Mouse (Mus musculus) hindbrain, embryonic 13.5 days (tissue): ENCODE data around the gene Glt6d1. TPM values are rescaled to one million over a fixed set of nuclear protein-coding genes. Genes with fewer than 3 reads are reported as not detected.

Experiments
- ATAC-seq: fragments of 200-750 bp; cut with Nextera tagmentation; 2 replicates; pipeline ENCODE4 v1.8.0; 2017; ENCODE audit warnings: moderate TSS enrichment; ENCODE audit not compliant: low FRiP score
- H3K27ac ChIP-seq: fragments of 300-500 bp; sonication (generic); 2 replicates; pipeline ENCODE4 v1.5.1; 2015; ENCODE audit warnings: inconsistent platforms, mild to moderate bottlenecking, moderate library complexity
- H3K27me3 ChIP-seq: fragments of 300-500 bp; sonication (generic); 2 replicates; pipeline ENCODE4 v1.6.1; 2015; ENCODE audit warnings: mild to moderate bottlenecking, inconsistent platforms
- H3K36me3 ChIP-seq: fragments of 300-500 bp; sonication (generic); 2 replicates; pipeline ENCODE4 v1.6.1; 2015; ENCODE audit warnings: mild to moderate bottlenecking, inconsistent platforms
- H3K4me1 ChIP-seq: fragments of 300-500 bp; sonication (generic); replicated peaks from 2 replicates; pipeline ENCODE4 v1.6.1; 2015; ENCODE audit warnings: inconsistent platforms
- H3K4me2 ChIP-seq: fragments of 300-500 bp; sonication (generic); 2 replicates; pipeline ENCODE4 v1.6.1; 2015; ENCODE audit warnings: inconsistent platforms, mild to moderate bottlenecking, moderate library complexity
- H3K4me3 ChIP-seq: fragments of 300-500 bp; sonication (generic); 2 replicates; pipeline ENCODE4 v1.5.1; 2015; ENCODE audit warnings: mild to moderate bottlenecking, inconsistent platforms
- H3K9ac ChIP-seq: fragments of 300-500 bp; sonication (generic); 2 replicates; pipeline ENCODE4 v1.6.1; 2015; ENCODE audit warnings: mild to moderate bottlenecking, inconsistent platforms
- H3K9me3 ChIP-seq: fragments of 300-500 bp; sonication (generic); 2 replicates; pipeline ENCODE4 v1.6.1; 2016; ENCODE audit warnings: inconsistent platforms
- WGBS: fragments of 180-500 bp; shearing (Covaris S2); methylation state at CpG from one replicate; pipeline ENCODE4 v1.1.7; 2015; 5-methylcytosine and 5-hydroxymethylcytosine counted together
- polyA plus RNA-seq: library from polyadenylated mRNA; unstranded; fragments of >200 nt; fragmentation: Nextera tagmentation; extraction: Ambion mirVana; gene quantifications from 2 replicates; pipeline ENCODE4 v1.2.1, GENCODE M21; 2015

Glt6d1 gene
- polyA plus RNA-seq, 1 experiment from 2014 or later: not detected

GRCm38 (mm10) chr2:25844097-25844496 lies 28.4 kb upstream of the Glt6d1 start:
- Histone ChIP-seq H3K9me3 (no peaks in the 10 kb centered on the region), H3K4me1 (no peaks in the 10 kb centered on the region), H3K27me3 (no peaks in the 10 kb centered on the region), H3K9ac (no peak overlapping the region), H3K4me2 (no peak overlapping the region), H3K36me3 (no peaks in the 10 kb centered on the region), H3K4me3 (no peak overlapping the region), H3K27ac (no peak overlapping the region)
- 85% methylated on average over 3 of the region's 3 CpGs for WGBS
- ATAC-seq: no peak

- Histone ChIP-seq H3K4me3 (no peak overlapping the region), H3K4me1 (no peaks in the 10 kb centered on the region), H3K36me3 (no peaks in the 10 kb centered on the region), H3K9me3 (no peaks in the 10 kb centered on the region), H3K4me2 (no peak overlapping the region), H3K27me3 (no peaks in the 10 kb centered on the region), H3K27ac (no peak overlapping the region), H3K9ac (no peak overlapping the region)
- WGBS: 70% methylated on average over 1 of the region's 1 CpGs
- no peak for ATAC-seq
Observed at GRCm38 (mm10) chr2:25842758-25843157, 27.1 kb upstream of the Glt6d1 start.

- Histone ChIP-seq H3K4me3 (no peak overlapping the region), H3K9me3 (no peaks in the 10 kb centered on the region), H3K4me1 (no peaks in the 10 kb centered on the region), H3K36me3 (no peaks in the 10 kb centered on the region), H3K27ac (no peak overlapping the region), H3K4me2 (no peak overlapping the region), H3K27me3 (no peaks in the 10 kb centered on the region), H3K9ac (no peak overlapping the region)
- ATAC-seq: no peak
- 73% methylated on average over 4 of the region's 4 CpGs for WGBS
Observed at GRCm38 (mm10) chr2:25842161-25842560, 26.5 kb upstream of the Glt6d1 start.

- H3K27ac ChIP-seq: no peak overlapping the region
- no peaks in the 10 kb centered on the region for H3K36me3 ChIP-seq
- H3K27me3 ChIP-seq: no peaks in the 10 kb centered on the region
- WGBS: 50% methylated on average over 5 of the region's 5 CpGs
- no peak overlapping the region for H3K9ac ChIP-seq
- H3K4me1 ChIP-seq: no peaks in the 10 kb centered on the region
- peak; percentile 73; the same call in 1 of the 2 replicates for ATAC-seq
- no peak overlapping the region for H3K4me3 ChIP-seq
- no peaks in the 10 kb centered on the region for H3K9me3 ChIP-seq
- no peak overlapping the region for H3K4me2 ChIP-seq
Observed at GRCm38 (mm10) chr2:25836291-25836690, 20.6 kb upstream of the Glt6d1 start.

GRCm38 (mm10) chr2:25830786-25831185 lies 15.1 kb upstream of the Glt6d1 start:
- H3K4me2 ChIP-seq: no peak overlapping the region
- WGBS: 100% methylated on average over 3 of the region's 3 CpGs
- no peaks in the 10 kb centered on the region for H3K27me3 ChIP-seq
- H3K9ac ChIP-seq: no peak overlapping the region
- no peak for ATAC-seq
- H3K4me1 ChIP-seq: no peaks in the 10 kb centered on the region
- H3K9me3 ChIP-seq: no peaks in the 10 kb centered on the region
- H3K27ac ChIP-seq: no peak overlapping the region
- no peaks in the 10 kb centered on the region for H3K36me3 ChIP-seq
- H3K4me3 ChIP-seq: no peak overlapping the region

GRCm38 (mm10) chr2:25828344-25828947 lies 12.8 kb upstream of the Glt6d1 start:
- no peaks in the 10 kb centered on the region for H3K36me3 ChIP-seq
- 83% methylated on average over 8 of the region's 8 CpGs for WGBS

GRCm38 (mm10) chr2:25824751-25825150 lies 9.1 kb upstream of the Glt6d1 start:
- Histone ChIP-seq H3K4me1 (no peaks in the 10 kb centered on the region), H3K36me3 (no peaks in the 10 kb centered on the region), H3K9me3 (no peaks in the 10 kb centered on the region), H3K27ac (no peak overlapping the region), H3K27me3 (no peaks in the 10 kb centered on the region), H3K4me2 (no peak overlapping the region), H3K9ac (no peak overlapping the region), H3K4me3 (no peak overlapping the region)
- 87% methylated on average over 3 of the region's 3 CpGs for WGBS
- no peak for ATAC-seq

More at GRCm38 (mm10) chr2:25828344-25828947, 12.8 kb upstream of the Glt6d1 start:
- Histone ChIP-seq H3K4me1 (no peaks in the 10 kb centered on the region), H3K9ac (no peak overlapping the region), H3K27ac (no peak overlapping the region), H3K4me3 (no peak overlapping the region), H3K4me2 (no peak overlapping the region), H3K9me3 (no peaks in the 10 kb centered on the region), H3K27me3 (no peaks in the 10 kb centered on the region)
- ATAC-seq: no peak

GRCm38 (mm10) chr2:25822806-25823205 lies 7.2 kb upstream of the Glt6d1 start, which contains the start of gene Lcn9:
TSS of gene Lcn9 (plus strand) at chr2:25823153.
- Histone ChIP-seq H3K9ac (no peak within 1 kb of the TSS), H3K4me3 (no peak within 1 kb of the TSS), H3K36me3 (no peaks in the 10 kb centered on the region), H3K27me3 (no peaks in the 10 kb centered on the region), H3K4me2 (no peak within 1 kb of the TSS), H3K9me3 (no peaks in the 10 kb centered on the region), H3K4me1 (no peaks in the 10 kb centered on the region), H3K27ac (no peak within 1 kb of the TSS)
- no peak for ATAC-seq
- 83% methylated on average over 1 of the region's 1 CpGs for WGBS

GRCm38 (mm10) chr2:25813364-25813763 lies 2.3 kb downstream of the Glt6d1 start:
- H3K27ac ChIP-seq: no peak overlapping the region
- WGBS: 85% methylated on average over 5 of the region's 5 CpGs
- ATAC-seq: no peak
- H3K4me2 ChIP-seq: no peak overlapping the region
- no peak overlapping the region for H3K9ac ChIP-seq
- H3K4me3 ChIP-seq: no peak overlapping the region
- H3K36me3 ChIP-seq: no peaks in the 10 kb centered on the region
- no peaks in the 10 kb centered on the region for H3K4me1 ChIP-seq
- no peaks in the 10 kb centered on the region for H3K9me3 ChIP-seq
- no peaks in the 10 kb centered on the region for H3K27me3 ChIP-seq

- no peaks in the 10 kb centered on the region for H3K27me3 ChIP-seq
- no peak overlapping the region for H3K27ac ChIP-seq
- no peak for ATAC-seq
- H3K36me3 ChIP-seq: no peaks in the 10 kb centered on the region
- no peak overlapping the region for H3K4me2 ChIP-seq
- no peaks in the 10 kb centered on the region for H3K4me1 ChIP-seq
- no peaks in the 10 kb centered on the region for H3K9me3 ChIP-seq
- WGBS: 84% methylated on average over 2 of the region's 2 CpGs
- H3K4me3 ChIP-seq: no peak overlapping the region
- no peak overlapping the region for H3K9ac ChIP-seq
Observed at GRCm38 (mm10) chr2:25811711-25812110, 3.9 kb downstream of the Glt6d1 start.

GRCm38 (mm10) chr2:25798065-25798464 lies 17.6 kb downstream of the Glt6d1 start:
- 44% methylated on average over 5 of the region's 5 CpGs for WGBS

GRCm38 (mm10) chr2:25797635-25798034 lies 18.0 kb downstream of the Glt6d1 start:
- WGBS: 72% methylated on average over 2 of the region's 2 CpGs

More at GRCm38 (mm10) chr2:25798065-25798464, 17.6 kb downstream of the Glt6d1 start:
- Histone ChIP-seq H3K9me3 (no peaks in the 10 kb centered on the region), H3K4me3 (no peak overlapping the region), H3K27me3 (no peaks in the 10 kb centered on the region), H3K4me2 (no peak overlapping the region), H3K36me3 (no peaks in the 10 kb centered on the region), H3K9ac (no peak overlapping the region), H3K27ac (no peak overlapping the region), H3K4me1 (peaks cover 3% of the 10 kb centered on the region; the same call in 1 of the 2 replicates)
- no peak for ATAC-seq

GRCm38 (mm10) chr2:25789092-25789491 lies 26.6 kb downstream of the Glt6d1 start:
- Histone ChIP-seq H3K4me3 (no peak overlapping the region), H3K4me2 (no peak overlapping the region), H3K27ac (no peak overlapping the region), H3K4me1 (no peaks in the 10 kb centered on the region), H3K9ac (no peak overlapping the region), H3K9me3 (no peaks in the 10 kb centered on the region), H3K27me3 (no peaks in the 10 kb centered on the region), H3K36me3 (no peaks in the 10 kb centered on the region)
- 94% methylated on average over 3 of the region's 3 CpGs for WGBS
- no peak for ATAC-seq

More at GRCm38 (mm10) chr2:25797635-25798034, 18.0 kb downstream of the Glt6d1 start:
- Histone ChIP-seq H3K4me2 (no peak overlapping the region), H3K27ac (no peak overlapping the region), H3K36me3 (no peaks in the 10 kb centered on the region), H3K9ac (no peak overlapping the region), H3K4me3 (no peak overlapping the region), H3K4me1 (peaks cover 3% of the 10 kb centered on the region; the same call in 1 of the 2 replicates), H3K9me3 (no peaks in the 10 kb centered on the region), H3K27me3 (no peaks in the 10 kb centered on the region)
- ATAC-seq: no peak
